Mouse (Mus musculus): ENCODE data around the gene Lysmd1. TPM values are rescaled to one million over a fixed set of nuclear protein-coding genes. Genes with fewer than 3 reads are reported as not detected.

The Lysmd1 gene
- polyA plus RNA-seq, 1 experiment from 2014 or later = 9.1 TPM

DNA sequence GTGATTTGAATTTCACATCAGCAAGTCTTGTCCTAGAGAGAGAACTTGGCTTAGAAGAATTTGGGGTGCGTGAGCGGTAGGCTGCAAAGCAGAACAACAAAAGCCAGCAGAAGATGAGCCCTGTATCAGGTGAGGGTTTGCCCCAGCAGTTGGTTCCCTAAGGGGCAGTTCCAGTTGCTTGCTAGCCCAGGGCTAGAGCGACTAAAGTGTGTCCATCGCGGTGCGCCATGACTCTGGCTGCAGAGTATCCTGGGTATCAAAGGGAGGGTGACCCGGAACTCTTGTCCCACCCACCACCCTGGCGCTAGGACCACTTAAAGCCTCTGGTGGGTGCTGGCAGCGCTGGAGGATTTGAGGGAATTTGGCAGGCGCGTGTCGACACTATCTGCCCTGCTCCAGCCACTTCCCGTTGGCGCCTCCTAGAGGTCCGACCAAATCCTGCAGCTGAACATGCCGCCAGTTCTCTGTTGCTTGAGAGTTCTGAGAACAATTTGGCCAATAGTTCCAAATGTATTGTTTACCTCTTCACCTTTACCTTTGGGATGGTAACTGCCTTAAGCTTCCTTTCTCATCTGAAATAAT is 40.2 kb downstream of the Lysmd1 start:
- Histone ChIP-seq H3K27ac (ENCODE audit: low read depth, low read length) (no peak overlapping the region), H3K4me1 (ENCODE audit: control insufficient read depth, insufficient read depth, low read length) (peaks cover 11% of the 10 kb centered on the region; the same call in 1 of the 2 replicates), H3K27me3 (ENCODE audit: control insufficient read depth, insufficient read depth, low read length) (peaks cover 29% of the 10 kb centered on the region), H3K9ac (ENCODE audit: low read depth, low read length) (no peak overlapping the region), H3K36me3 (ENCODE audit: control insufficient read depth, insufficient read depth, low read length) (peaks cover 28% of the 10 kb centered on the region), H3K9me3 (ENCODE audit: control insufficient read depth, low read length) (no peaks in the 10 kb centered on the region), H3K4me3 (ENCODE audit: low read length) (peak overlapping the region; percentile 41; the same call in 1 of the 2 replicates), H3K4me2 (replicated peaks; ENCODE audit: low read depth, low read length) (peak overlapping the region; percentile 60)
- peak; percentile 35 for ATAC-seq (ENCODE audit: low FRiP score, low TSS enrichment)
- WGBS = 2% methylated on average over 16 of the region's 16 CpGs

DNA sequence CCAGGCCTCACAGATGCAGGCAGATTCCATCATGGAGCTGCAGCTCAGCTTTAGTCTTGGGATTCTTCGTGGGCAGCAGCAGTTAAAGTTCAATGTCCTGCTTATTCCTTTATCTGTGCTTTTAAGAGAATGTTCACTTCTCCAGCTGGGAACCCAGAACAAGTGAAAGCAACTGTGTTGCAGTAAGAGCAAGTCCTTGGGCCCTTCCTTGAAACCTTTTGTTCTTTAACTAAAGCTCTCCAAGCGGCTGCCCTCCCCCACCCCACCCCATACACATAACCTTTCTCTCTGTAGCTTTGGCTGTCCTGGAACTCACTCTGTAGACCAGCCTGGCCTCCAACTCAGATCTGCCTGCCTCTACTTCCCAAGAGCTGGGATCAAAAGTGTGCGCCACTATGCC is 42.6 kb downstream of the Lysmd1 start:
- Histone ChIP-seq H3K9ac (ENCODE audit: low read depth, low read length) (no peak overlapping the region), H3K4me1 (ENCODE audit: control insufficient read depth, insufficient read depth, low read length) (peaks cover 11% of the 10 kb centered on the region; the same call in 1 of the 2 replicates), H3K36me3 (ENCODE audit: control insufficient read depth, insufficient read depth, low read length) (peaks cover 5% of the 10 kb centered on the region; the same call in 1 of the 2 replicates), H3K27me3 (ENCODE audit: control insufficient read depth, insufficient read depth, low read length) (peaks cover 26% of the 10 kb centered on the region), H3K4me3 (ENCODE audit: low read length) (no peak overlapping the region), H3K4me2 (replicated peaks; ENCODE audit: low read depth, low read length) (no peak overlapping the region), H3K27ac (ENCODE audit: low read depth, low read length) (no peak overlapping the region), H3K9me3 (ENCODE audit: control insufficient read depth, low read length) (no peaks in the 10 kb centered on the region)
- WGBS = 70% methylated on average over 3 of the region's 3 CpGs
- no peak for ATAC-seq (ENCODE audit: low FRiP score, low TSS enrichment)

DNA sequence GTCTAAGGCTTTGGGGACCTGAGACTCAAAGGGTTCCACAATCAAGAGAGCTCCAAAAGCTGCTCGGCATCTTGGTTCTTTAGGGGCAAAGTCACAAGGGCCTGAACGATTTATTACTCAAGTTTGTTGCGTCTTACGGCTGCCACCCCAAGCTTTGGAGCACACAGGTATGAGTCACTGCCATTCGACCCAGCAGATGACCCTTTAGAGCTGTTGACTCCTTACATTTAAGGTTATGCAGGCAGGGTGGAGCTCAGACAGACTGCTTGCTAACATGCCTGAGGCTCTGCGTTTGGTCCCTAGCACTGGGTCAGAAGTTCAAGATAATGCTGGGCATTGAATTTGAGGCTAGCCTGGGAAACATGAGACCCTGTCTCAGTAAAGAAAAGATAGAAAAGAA is 43.7 kb downstream of the Lysmd1 start:
- Histone ChIP-seq H3K4me2 (replicated peaks; ENCODE audit: low read depth, low read length) (no peak overlapping the region), H3K27ac (ENCODE audit: low read depth, low read length) (no peak overlapping the region), H3K36me3 (ENCODE audit: control insufficient read depth, insufficient read depth, low read length) (no peaks in the 10 kb centered on the region), H3K9ac (ENCODE audit: low read depth, low read length) (no peak overlapping the region), H3K4me3 (ENCODE audit: low read length) (no peak overlapping the region), H3K9me3 (ENCODE audit: control insufficient read depth, low read length) (no peaks in the 10 kb centered on the region), H3K4me1 (ENCODE audit: control insufficient read depth, insufficient read depth, low read length) (peaks cover 11% of the 10 kb centered on the region; the same call in 1 of the 2 replicates), H3K27me3 (ENCODE audit: control insufficient read depth, insufficient read depth, low read length) (peaks cover 16% of the 10 kb centered on the region)
- ATAC-seq (ENCODE audit: low FRiP score, low TSS enrichment) = no peak
- 58% methylated on average over 6 of the region's 6 CpGs for WGBS

DNA sequence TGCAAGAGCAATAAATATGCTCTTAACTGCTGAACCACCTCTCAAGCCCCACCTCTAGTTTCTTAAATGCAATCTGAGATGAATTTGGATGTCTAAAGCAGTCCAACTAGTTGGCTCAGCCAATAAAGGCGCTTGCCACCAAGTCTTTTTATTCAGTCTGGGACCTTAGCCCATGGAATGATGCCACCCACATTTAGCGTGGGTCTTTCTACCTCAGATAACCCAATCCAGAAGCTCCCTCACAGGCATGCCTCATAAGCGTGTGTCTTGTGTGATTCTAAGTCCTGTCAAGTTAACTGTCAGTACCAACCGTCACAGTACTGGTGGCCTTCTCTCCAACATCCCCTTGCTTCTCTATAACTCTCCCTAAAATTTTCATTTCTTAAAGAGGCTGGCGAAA is 45.1 kb downstream of the Lysmd1 start:
- WGBS = 89% methylated on average over 5 of the region's 5 CpGs
- H3K36me3 ChIP-seq (ENCODE audit: control insufficient read depth, insufficient read depth, low read length) = peaks cover 6% of the 10 kb centered on the region; the same call in 1 of the 2 replicates
- H3K4me2 ChIP-seq (replicated peaks; ENCODE audit: low read depth, low read length) = no peak overlapping the region
- no peak overlapping the region for H3K27ac ChIP-seq (ENCODE audit: low read depth, low read length)
- H3K9ac ChIP-seq (ENCODE audit: low read depth, low read length) = no peak overlapping the region
- no peak for ATAC-seq (ENCODE audit: low FRiP score, low TSS enrichment)
- peaks cover 2% of the 10 kb centered on the region for H3K27me3 ChIP-seq (ENCODE audit: control insufficient read depth, insufficient read depth, low read length)
- H3K4me1 ChIP-seq (ENCODE audit: control insufficient read depth, insufficient read depth, low read length) = 0 out of 2 replicates have a peak, but pooled peaks cover 2% of the 10 kb centered on the region
- H3K4me3 ChIP-seq (ENCODE audit: low read length) = no peak overlapping the region
- H3K9me3 ChIP-seq (ENCODE audit: control insufficient read depth, low read length) = no peaks in the 10 kb centered on the region

DNA sequence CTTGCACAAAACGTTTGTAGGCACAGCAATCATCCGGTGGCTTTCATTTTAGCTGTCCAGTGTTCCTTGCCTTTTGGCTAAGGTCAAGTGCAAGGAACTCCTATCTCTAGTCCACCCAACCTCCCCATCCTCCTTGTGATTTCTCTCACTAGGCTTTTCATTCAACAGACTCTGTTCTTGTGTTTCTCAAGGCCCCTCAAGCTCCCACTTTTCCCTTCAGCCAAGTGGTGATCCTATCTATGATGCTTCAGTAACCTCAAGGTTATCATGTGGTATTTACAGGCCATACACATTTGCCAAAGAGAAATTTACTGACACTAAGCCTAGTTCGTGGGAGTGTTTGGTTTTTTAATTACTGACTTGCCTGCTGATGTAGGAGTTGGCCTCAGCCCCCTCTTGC is 46.0 kb downstream of the Lysmd1 start:
- no peak for ATAC-seq (ENCODE audit: low FRiP score, low TSS enrichment)
- H3K4me2 ChIP-seq (replicated peaks; ENCODE audit: low read depth, low read length) = no peak overlapping the region
- 58% methylated on average over 3 of the region's 3 CpGs for WGBS
- H3K27me3 ChIP-seq (ENCODE audit: control insufficient read depth, insufficient read depth, low read length) = no peaks in the 10 kb centered on the region
- H3K4me1 ChIP-seq (ENCODE audit: control insufficient read depth, insufficient read depth, low read length) = no peaks in the 10 kb centered on the region
- no peak overlapping the region for H3K4me3 ChIP-seq (ENCODE audit: low read length)
- peaks cover 15% of the 10 kb centered on the region for H3K36me3 ChIP-seq (ENCODE audit: control insufficient read depth, insufficient read depth, low read length)
- H3K27ac ChIP-seq (ENCODE audit: low read depth, low read length) = no peak overlapping the region
- no peaks in the 10 kb centered on the region for H3K9me3 ChIP-seq (ENCODE audit: control insufficient read depth, low read length)
- H3K9ac ChIP-seq (ENCODE audit: low read depth, low read length) = no peak overlapping the region

DNA sequence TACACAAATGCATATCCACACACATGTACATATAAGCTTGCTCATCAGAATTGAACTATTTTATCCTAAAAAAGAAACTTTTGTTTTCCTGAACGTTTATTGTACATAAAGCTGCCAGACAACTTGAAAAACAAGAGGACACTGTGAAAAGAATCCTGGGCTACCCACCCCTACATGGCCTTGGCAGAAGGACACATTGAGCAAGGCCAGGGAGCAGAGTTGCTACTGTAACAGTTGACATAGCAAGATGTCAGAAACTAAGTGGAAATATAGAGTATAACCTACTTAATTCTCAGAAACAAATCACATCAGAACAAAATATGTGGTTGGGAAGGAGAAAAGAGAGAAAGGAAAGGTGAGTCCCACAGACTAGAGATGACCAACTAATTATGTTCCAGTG is 48.0 kb downstream of the Lysmd1 start:
- ATAC-seq (ENCODE audit: low FRiP score, low TSS enrichment) = no peak
- peaks cover 33% of the 10 kb centered on the region for H3K36me3 ChIP-seq (ENCODE audit: control insufficient read depth, insufficient read depth, low read length)
- H3K4me3 ChIP-seq (ENCODE audit: low read length) = no peak overlapping the region
- H3K4me2 ChIP-seq (replicated peaks; ENCODE audit: low read depth, low read length) = no peak overlapping the region
- 70% methylated on average over 1 of the region's 1 CpGs for WGBS
- H3K27me3 ChIP-seq (ENCODE audit: control insufficient read depth, insufficient read depth, low read length) = no peaks in the 10 kb centered on the region
- H3K27ac ChIP-seq (ENCODE audit: low read depth, low read length) = no peak overlapping the region
- H3K9ac ChIP-seq (ENCODE audit: low read depth, low read length) = no peak overlapping the region
- no peaks in the 10 kb centered on the region for H3K4me1 ChIP-seq (ENCODE audit: control insufficient read depth, insufficient read depth, low read length)
- no peaks in the 10 kb centered on the region for H3K9me3 ChIP-seq (ENCODE audit: control insufficient read depth, low read length)

DNA sequence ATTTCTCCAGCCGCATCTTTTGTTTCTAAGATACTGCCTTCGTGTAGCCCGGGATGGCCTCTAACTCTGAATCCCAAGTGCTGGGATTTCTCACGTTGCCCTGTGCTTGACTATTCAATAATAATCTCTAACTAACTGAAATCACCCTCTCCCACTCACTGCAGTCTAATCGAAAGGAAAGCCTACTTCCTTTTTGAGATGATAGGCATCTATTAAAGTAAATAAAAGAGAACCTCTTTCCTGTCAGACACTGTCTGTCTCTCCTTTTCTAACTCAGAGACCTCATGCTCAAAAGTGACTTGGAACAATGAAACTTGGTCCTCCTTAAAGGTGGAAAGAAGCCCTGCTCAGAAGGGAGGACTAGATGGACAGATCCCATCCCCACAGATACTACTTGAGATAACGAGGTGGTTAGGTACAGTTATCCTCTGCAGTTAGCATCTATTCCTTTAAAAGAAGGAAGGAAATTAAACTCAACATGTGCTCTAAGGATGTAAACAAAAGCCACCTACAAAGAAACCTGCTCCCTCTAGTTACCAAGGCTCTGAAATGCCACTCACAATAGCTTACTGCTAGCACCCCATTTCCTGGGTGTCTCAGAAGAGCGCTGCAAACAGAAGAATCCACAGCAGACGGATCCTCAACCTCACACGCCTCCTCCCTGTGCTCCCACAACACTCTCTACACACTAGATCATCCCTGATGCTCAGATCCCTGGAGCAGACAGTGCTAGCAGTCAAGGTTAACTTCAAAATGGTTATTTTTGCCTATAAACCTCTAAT is 51.1 kb downstream of the Lysmd1 start:
- Histone ChIP-seq H3K27ac (ENCODE audit: low read depth, low read length) (no peak overlapping the region), H3K36me3 (ENCODE audit: control insufficient read depth, insufficient read depth, low read length) (peaks cover 62% of the 10 kb centered on the region), H3K4me2 (replicated peaks; ENCODE audit: low read depth, low read length) (no peak overlapping the region), H3K4me1 (ENCODE audit: control insufficient read depth, insufficient read depth, low read length) (no peaks in the 10 kb centered on the region), H3K27me3 (ENCODE audit: control insufficient read depth, insufficient read depth, low read length) (no peaks in the 10 kb centered on the region), H3K9ac (ENCODE audit: low read depth, low read length) (no peak overlapping the region), H3K4me3 (ENCODE audit: low read length) (no peak overlapping the region), H3K9me3 (ENCODE audit: control insufficient read depth, low read length) (no peaks in the 10 kb centered on the region)
- ATAC-seq (ENCODE audit: low FRiP score, low TSS enrichment) = no peak
- 93% methylated on average over 9 of the region's 9 CpGs for WGBS

DNA sequence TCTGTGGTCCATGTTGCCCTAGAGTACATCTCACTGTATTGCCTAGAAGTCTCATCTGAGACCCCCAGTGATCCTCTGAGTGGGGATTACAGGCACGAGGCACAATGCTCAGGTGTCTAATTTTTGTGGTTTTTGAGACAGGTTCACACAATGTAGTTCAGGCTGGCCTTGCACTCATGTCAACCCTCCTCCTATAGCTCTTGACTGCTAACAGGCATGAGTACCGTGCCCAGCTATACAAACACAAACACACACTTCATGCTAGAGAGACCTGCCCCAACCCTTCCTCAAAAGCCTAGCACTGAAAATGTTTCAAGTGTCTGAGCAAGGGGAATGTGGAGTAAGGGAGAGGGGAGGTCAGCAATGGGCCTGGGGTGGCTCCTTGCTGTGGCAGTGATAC is 52.2 kb downstream of the Lysmd1 start:
- no peaks in the 10 kb centered on the region for H3K27me3 ChIP-seq (ENCODE audit: control insufficient read depth, insufficient read depth, low read length)
- no peak overlapping the region for H3K4me2 ChIP-seq (replicated peaks; ENCODE audit: low read depth, low read length)
- H3K9ac ChIP-seq (ENCODE audit: low read depth, low read length) = no peak overlapping the region
- WGBS = 87% methylated on average over 2 of the region's 2 CpGs
- H3K9me3 ChIP-seq (ENCODE audit: control insufficient read depth, low read length) = no peaks in the 10 kb centered on the region
- peaks cover 67% of the 10 kb centered on the region for H3K36me3 ChIP-seq (ENCODE audit: control insufficient read depth, insufficient read depth, low read length)
- H3K27ac ChIP-seq (ENCODE audit: low read depth, low read length) = no peak overlapping the region
- no peaks in the 10 kb centered on the region for H3K4me1 ChIP-seq (ENCODE audit: control insufficient read depth, insufficient read depth, low read length)
- no peak for ATAC-seq (ENCODE audit: low FRiP score, low TSS enrichment)
- no peak overlapping the region for H3K4me3 ChIP-seq (ENCODE audit: low read length)

DNA sequence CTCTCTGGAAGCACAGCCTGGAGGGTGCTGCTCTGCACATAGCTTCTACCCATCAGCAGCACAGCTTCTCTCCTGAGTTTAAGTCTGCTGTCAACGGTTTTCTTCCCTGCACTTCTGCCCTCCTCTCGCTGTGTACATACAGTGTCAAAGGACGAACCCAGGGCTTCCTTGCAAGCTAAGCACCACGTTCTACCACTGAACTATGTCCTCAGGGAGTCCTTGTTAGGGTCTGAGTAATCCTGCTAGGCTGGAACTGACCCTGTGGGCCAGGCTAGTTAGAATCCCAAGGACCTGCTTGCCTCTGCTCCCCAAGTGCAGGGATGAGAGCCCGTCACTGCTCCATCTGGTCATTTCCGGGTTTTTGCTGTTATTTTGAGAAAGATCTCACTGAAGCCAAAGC is 53.0 kb downstream of the Lysmd1 start:
- H3K4me2 ChIP-seq (replicated peaks; ENCODE audit: low read depth, low read length) = no peak overlapping the region
- H3K9ac ChIP-seq (ENCODE audit: low read depth, low read length) = no peak overlapping the region
- H3K4me1 ChIP-seq (ENCODE audit: control insufficient read depth, insufficient read depth, low read length) = no peaks in the 10 kb centered on the region
- H3K36me3 ChIP-seq (ENCODE audit: control insufficient read depth, insufficient read depth, low read length) = peaks cover 67% of the 10 kb centered on the region
- no peaks in the 10 kb centered on the region for H3K27me3 ChIP-seq (ENCODE audit: control insufficient read depth, insufficient read depth, low read length)
- 90% methylated on average over 6 of the region's 6 CpGs for WGBS
- H3K4me3 ChIP-seq (ENCODE audit: low read length) = no peak overlapping the region
- H3K27ac ChIP-seq (ENCODE audit: low read depth, low read length) = no peak overlapping the region
- ATAC-seq (ENCODE audit: low FRiP score, low TSS enrichment) = no peak
- no peaks in the 10 kb centered on the region for H3K9me3 ChIP-seq (ENCODE audit: control insufficient read depth, low read length)

Data from kidney, embryonic 14.5 days (tissue).